Mouse (Mus musculus) G1E (cell line): ENCODE results near the gene Brsk2. TPM values are rescaled to one million over a fixed set of nuclear protein-coding genes. Genes with fewer than 3 reads are reported as not detected.

Experiments used
- ATAC-seq: 2 replicates; pipeline ENCODE4 v1.8.0; 2016; ENCODE audit warnings: mild to moderate bottlenecking; ENCODE audit not compliant: insufficient number of reproducible peaks, poor library complexity, low FRiP score, severe bottlenecking; ENCODE audit errors: extremely low read depth
- DNase-seq: peaks from one replicate; pipeline ENCODE4 v3.0.0; 2012; ENCODE audit warnings: low spot score
- H3K27me3 ChIP-seq: 2 replicates; pipeline ENCODE4 v1.6.1; 2012; ENCODE audit warnings: mild to moderate bottlenecking, low read length, inconsistent platforms; ENCODE audit not compliant: insufficient read depth
- H3K36me3 ChIP-seq: replicated peaks from 2 replicates; pipeline ENCODE3; 2012; ENCODE audit warnings: mild to moderate bottlenecking, inconsistent platforms
- H3K4me1 ChIP-seq: 2 replicates; pipeline ENCODE4 v1.6.1; 2012; ENCODE audit warnings: low read depth, low read length, inconsistent platforms, mixed read lengths; ENCODE audit not compliant: insufficient read depth
- H3K4me3 ChIP-seq: 2 replicates; pipeline ENCODE4 v1.5.1; 2012; ENCODE audit warnings: low read depth, mild to moderate bottlenecking, inconsistent platforms, low read length, moderate library complexity, mixed read lengths
- H3K9me3 ChIP-seq: replicated peaks from 2 replicates; pipeline ENCODE4 v1.6.1; 2012; ENCODE audit warnings: inconsistent platforms
- CTCF ChIP-seq: IDR thresholded peaks from 2 replicates; pipeline ENCODE4 v1.5.1; 2012; ENCODE audit warnings: low read depth, low read length, inconsistent platforms, mixed read lengths
- GATA1 ChIP-seq: IDR thresholded peaks from 2 replicates; pipeline ENCODE4 v1.6.1; 2012; ENCODE audit warnings: borderline replicate concordance, low read length, inconsistent platforms, mixed read lengths
- GATA2 ChIP-seq: IDR thresholded peaks from 2 replicates; pipeline ENCODE4 v1.6.1; 2012; ENCODE audit warnings: low read depth, low read length, inconsistent platforms, borderline replicate concordance
- POLR2AphosphoS5 ChIP-seq: IDR thresholded peaks from 2 replicates; pipeline ENCODE4 v1.6.1; 2012; ENCODE audit warnings: low read depth, low read length, inconsistent platforms; ENCODE audit not compliant: insufficient replicate concordance
- TAL1 ChIP-seq: conservative IDR thresholded peaks from 2 replicates; pipeline ENCODE4 v1.6.1; 2012; ENCODE audit warnings: low read depth, low read length, inconsistent platforms, mixed read lengths
- polyA plus RNA-seq: library from polyadenylated mRNA; stranded (reverse); fragments of >175 nt; gene quantifications from 2 replicates; pipeline ENCODE4 v1.2.3, GENCODE M21; 2012
- total RNA-seq, 2 experiments: library from RNA; stranded (forward) in 1 of 2; stranded (reverse) in 1 of 2; fragments of 200-1000 nt in 1 of 2; fragments of >200 nt in 1 of 2; fragmentation: Nextera tagmentation in 1 of 2; gene quantifications; 2 replicates each; pipeline ENCODE4 v1.2.3; 2014 to 2017

Gene Brsk2
- total and polyA plus RNA-seq, 3 experiments: 0.05 TPM; not detected in 2

DNA sequence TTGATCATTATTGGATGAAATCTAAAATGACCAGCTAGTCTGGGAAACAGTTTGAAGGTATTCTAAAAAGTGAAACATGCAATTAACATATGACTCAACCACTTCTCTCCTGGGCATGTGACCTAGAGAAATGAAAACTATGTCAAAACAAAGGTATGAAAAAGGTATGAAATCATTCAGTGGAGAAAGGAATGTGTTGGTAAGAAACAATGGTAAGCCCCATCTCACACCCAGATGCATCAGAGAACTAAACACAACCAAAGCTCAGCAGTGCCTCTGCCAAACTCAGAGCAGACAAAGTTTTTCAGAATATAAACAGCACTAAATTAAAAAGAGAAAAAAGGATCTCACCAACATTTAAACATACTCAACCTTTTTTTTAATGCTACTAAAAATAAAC, 80.5 kb downstream of the Brsk2 start:
- peaks cover 5% of the 10 kb centered on the region; the same call in 1 of the 2 replicates for H3K4me1 ChIP-seq
- ATAC-seq (no peak), DNase-seq (no peak)
- no peaks in the 10 kb centered on the region for H3K27me3 ChIP-seq
- TF ChIP-seq GATA2: no peak
- no peak for TF ChIP-seq POLR2AphosphoS5
- no peak for TF ChIP-seq TAL1
- TF ChIP-seq GATA1: no peak
- no peak for TF ChIP-seq CTCF
- H3K9me3 ChIP-seq: no peaks in the 10 kb centered on the region
- H3K36me3 ChIP-seq: peaks cover 56% of the 10 kb centered on the region
- no peak overlapping the region for H3K4me3 ChIP-seq

DNA sequence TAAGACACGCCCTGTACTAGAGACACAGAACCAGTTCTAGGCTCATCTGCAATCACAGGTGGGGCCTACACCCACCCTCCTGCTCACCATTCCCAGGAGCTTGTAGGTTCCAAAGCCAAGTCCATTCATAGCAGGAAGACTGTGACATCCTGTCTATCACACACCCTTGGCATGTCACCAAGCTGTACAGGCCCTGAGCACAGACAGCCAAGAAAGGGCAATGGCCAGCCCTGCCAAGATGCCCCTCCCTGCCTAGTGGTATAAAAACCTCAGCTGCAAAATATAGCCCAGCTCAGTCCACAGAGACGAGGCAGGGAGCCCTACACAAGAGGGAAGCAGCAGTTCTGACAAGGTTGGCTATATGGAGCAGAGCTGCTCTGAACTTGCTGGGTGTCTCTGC, 84.6 kb downstream of the Brsk2 start:
- no peak overlapping the region for H3K4me3 ChIP-seq
- no peak for DNase-seq
- no peak for TF ChIP-seq CTCF
- no peak for TF ChIP-seq GATA2
- TF ChIP-seq POLR2AphosphoS5: no peak
- TF ChIP-seq GATA1: no peak
- TF ChIP-seq TAL1: no peak
- no peaks in the 10 kb centered on the region for H3K27me3 ChIP-seq
- no peaks in the 10 kb centered on the region for H3K9me3 ChIP-seq
- peaks cover 71% of the 10 kb centered on the region for H3K36me3 ChIP-seq
- ATAC-seq: no peak
- peaks cover 5% of the 10 kb centered on the region; the same call in 1 of the 2 replicates for H3K4me1 ChIP-seq

DNA sequence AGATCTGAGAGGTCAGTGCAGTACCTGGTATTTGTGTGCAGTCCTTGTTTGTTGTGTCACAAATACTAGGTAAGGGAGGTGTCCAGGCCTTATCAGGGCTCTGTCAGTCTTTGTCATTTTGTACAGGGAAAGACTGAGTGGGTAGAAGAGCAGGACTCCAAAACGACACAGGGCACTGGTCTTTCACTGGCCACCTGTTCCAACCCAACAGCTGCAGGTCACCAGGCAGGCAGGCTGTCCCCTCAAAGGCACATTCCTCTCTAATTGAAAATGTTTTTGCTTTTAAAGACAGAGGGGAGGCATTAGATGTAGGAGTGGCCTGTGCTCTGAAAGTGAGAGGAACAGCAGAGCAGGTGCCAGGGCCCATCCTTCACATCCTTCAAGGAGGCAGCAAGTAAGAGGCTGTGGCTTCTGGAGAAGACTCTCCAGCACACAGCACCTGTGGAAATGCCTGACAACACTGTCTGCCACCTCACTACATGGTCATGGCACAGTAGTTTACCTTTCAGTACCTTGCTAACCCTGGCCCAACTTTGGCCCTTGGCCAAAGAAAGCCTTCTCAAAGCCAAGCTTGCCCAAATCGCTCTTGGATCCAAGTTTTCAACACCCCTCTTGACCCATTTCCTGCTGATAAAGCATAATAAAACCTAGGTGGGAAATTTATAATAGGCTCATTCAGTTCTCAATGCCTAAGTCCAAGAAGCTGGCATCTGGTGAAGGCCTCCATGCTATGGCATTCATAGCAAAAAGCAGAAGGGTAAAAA, 85.7 kb downstream of the Brsk2 start:
- H3K27me3 ChIP-seq: no peaks in the 10 kb centered on the region
- H3K9me3 ChIP-seq: no peaks in the 10 kb centered on the region
- ATAC-seq (no peak), DNase-seq (no peak)
- no peak for TF ChIP-seq TAL1
- TF ChIP-seq POLR2AphosphoS5: no peak
- no peak for TF ChIP-seq CTCF
- TF ChIP-seq GATA1: no peak
- no peak for TF ChIP-seq GATA2
- no peak overlapping the region for H3K4me3 ChIP-seq
- H3K36me3 ChIP-seq: peaks cover 77% of the 10 kb centered on the region
- H3K4me1 ChIP-seq: peaks cover 5% of the 10 kb centered on the region; the same call in 1 of the 2 replicates

DNA sequence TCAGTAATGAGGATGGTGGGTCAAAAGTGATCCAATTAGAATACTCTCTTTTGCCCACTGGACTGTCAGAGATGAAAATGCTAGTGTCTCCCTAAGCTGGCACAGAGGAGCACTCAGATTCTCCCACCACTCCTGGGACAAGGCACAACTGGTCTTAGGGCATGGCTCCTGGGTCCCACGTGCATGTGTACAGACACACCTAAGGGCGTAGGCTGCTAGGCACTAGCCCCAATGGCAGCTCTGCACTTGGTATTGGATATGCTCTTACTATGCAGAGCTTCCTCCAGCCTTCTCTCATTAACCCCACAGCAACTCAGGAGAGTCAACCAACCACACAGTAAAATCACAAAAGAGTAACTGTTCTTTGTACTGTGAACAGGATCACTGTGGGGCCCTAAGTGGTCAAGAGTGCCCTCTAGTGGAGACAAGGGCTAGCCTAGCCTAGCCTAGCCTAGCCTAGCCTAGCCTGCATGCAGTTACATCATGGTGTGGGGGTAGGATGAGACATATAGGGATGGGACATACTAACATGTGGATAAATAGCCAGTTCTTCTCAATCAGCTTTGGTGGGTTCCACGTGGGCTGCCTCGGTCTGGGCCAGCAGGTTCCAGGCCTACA, 88.1 kb downstream of the Brsk2 start:
- Histone ChIP-seq H3K36me3 (peaks cover 81% of the 10 kb centered on the region), H3K4me3 (no peak overlapping the region), H3K4me1 (peaks cover 5% of the 10 kb centered on the region; the same call in 1 of the 2 replicates), H3K9me3 (no peaks in the 10 kb centered on the region), H3K27me3 (no peaks in the 10 kb centered on the region)
- TF ChIP-seq GATA2 (no peak), CTCF (peak; percentile 83)
- DNase-seq: peak; percentile 39
- ATAC-seq: peak; percentile 63; the same call in 1 of the 2 replicates

DNA sequence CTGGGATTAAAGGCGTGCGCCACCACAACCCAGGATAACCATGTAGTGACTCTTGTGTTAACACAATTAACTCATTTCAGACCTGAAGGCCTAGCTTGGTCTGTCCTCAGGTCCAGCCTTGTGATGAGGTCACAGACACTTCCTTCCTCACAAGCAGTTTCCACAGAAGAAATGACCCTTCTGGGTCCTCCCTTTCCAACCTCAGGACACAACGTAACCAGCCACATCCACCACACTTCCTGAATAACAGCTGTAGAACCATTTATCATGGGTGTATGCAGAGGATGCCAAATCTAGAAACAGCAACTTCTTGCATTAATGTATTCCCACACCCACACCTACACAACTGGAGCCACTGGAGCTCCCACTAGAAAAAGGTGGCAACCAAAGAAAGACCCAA, 91.2 kb downstream of the Brsk2 start:
- DNase-seq (no peak), ATAC-seq (no peak)
- TF ChIP-seq TAL1 (no peak), CTCF (no peak), POLR2AphosphoS5 (no peak), GATA1 (no peak), GATA2 (no peak)
- Histone ChIP-seq H3K4me3 (no peak overlapping the region), H3K27me3 (no peaks in the 10 kb centered on the region), H3K36me3 (peaks cover 77% of the 10 kb centered on the region), H3K9me3 (no peaks in the 10 kb centered on the region), H3K4me1 (no peaks in the 10 kb centered on the region)

DNA sequence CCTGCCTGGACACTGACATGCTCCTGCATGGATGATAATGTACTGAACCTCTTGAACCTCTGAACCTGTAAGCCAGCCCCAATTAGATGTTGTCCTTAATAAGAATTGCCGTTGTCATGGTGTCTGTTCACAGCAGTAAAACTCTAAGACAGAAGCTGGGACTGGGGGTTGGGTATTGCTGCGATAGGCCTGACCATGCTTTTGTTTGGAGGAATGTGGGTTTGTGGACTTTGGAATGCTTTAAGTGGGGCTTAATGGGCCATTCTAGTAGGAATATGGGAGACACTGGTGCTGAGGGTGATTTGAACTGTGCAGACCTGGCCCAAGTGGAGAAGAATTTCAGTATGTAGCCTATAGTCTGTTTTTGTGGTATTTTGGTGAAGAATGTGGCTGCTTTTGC, 95.8 kb downstream of the Brsk2 start:
- Histone ChIP-seq H3K36me3 (peaks cover 81% of the 10 kb centered on the region), H3K27me3 (no peaks in the 10 kb centered on the region), H3K9me3 (no peaks in the 10 kb centered on the region), H3K4me3 (no peak overlapping the region), H3K4me1 (0 out of 2 replicates have a peak, but pooled peaks cover 1% of the 10 kb centered on the region)
- TF ChIP-seq GATA1: no peak
- no peak for TF ChIP-seq POLR2AphosphoS5
- no peak for TF ChIP-seq GATA2
- TF ChIP-seq TAL1: no peak
- no peak for ATAC-seq
- no peak for DNase-seq
